Mouse (Mus musculus): ENCODE results near the gene Hist1h2ah. TPM values are rescaled to one million over a fixed set of nuclear protein-coding genes. Genes with fewer than 3 reads are reported as not detected.
"Not testable (repeated sequence)": the region's sequence is repeated elsewhere in the genome, so short reads cannot be mapped to it uniquely, and the experiment has no call there.

Hist1h2ah gene
- total and polyA plus RNA-seq, 3 experiments = 8.1 to 10.0 TPM; not detected in 1

DNA sequence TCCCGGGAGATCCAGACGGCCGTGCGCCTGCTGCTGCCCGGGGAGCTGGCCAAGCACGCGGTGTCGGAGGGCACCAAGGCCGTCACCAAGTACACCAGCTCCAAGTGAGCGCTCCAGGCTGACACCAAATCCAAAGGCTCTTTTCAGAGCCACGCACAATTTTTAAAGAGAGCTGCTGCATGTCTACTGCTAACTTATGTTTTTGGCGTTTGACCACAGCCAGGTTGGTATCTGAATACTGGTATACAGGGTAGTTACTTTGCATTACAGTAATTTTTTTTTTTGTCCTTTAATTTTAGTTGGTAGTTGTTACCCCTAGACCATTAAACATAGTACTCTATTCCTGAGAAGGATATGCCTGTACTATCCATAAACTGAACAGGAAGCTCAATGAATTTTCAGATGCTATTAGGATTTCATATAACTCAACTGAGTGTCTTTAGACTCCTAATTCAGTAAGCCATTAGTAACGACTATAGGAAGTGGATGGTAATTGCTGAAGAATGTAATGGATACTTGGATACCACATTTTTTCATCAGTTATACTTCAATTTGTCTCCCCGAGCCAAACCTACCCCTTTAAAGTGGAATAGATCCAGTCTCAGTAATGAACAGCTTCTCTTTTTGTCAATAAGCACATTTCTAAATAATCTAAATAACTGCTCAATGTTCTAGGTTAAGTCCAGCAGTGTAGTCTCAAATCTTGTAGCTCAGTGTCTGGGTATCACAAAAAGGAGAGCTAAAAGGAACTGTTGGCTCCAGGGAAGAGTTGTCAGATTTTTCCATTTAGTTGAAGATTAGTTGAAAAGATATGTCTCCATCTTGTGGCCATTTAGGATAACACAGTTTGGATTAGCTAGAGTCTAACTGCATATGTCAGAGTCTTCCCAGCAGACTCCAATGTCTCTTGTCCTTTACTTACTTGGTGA is 8.4 kb upstream of the Hist1h2ah start:
- DNase-seq = no peak
- Histone ChIP-seq H3K36me3 (ENCODE audit: control insufficient read depth, insufficient read depth, low read length) (no peaks in the 10 kb centered on the region), H3K27me3 (ENCODE audit: control insufficient read depth, insufficient read depth, low read length) (no peaks in the 10 kb centered on the region), H3K4me1 (ENCODE audit: control insufficient read depth, insufficient read depth, low read length) (no peaks in the 10 kb centered on the region; the same call in 1 of the 2 replicates), H3K4me3 (peak overlapping the region; percentile 51), H3K27ac (no peak overlapping the region; the same call in 1 of the 2 replicates), H3K9ac (ENCODE audit: low read depth, low read length) (peak overlapping the region; percentile 63; the same call in 1 of the 2 replicates), H3K79me2 (replicated peaks; ENCODE audit: control insufficient read depth, insufficient read depth, low read length) (no peaks in the 10 kb centered on the region)
- intact Hi-C loops (cut with DNase I) = loop anchor here (5.0 to 10.0 kb wide), 6 partner anchors 266 to 1704 kb away; partner anchors contain the start of genes Hist1h1e, Hist1h2ak, Hist1h2bb and Hist1h2be
- under 1% methylated on average over 10 of the region's 14 CpGs for WGBS
- peak; percentile 82 for TF ChIP-seq CTCF (IDR thresholded peaks at IDR 0.05)
- no peak for TF ChIP-seq POLR2A (IDR thresholded peaks at IDR 0.05; ENCODE audit: insufficient read depth, low read depth, low read length)

DNA sequence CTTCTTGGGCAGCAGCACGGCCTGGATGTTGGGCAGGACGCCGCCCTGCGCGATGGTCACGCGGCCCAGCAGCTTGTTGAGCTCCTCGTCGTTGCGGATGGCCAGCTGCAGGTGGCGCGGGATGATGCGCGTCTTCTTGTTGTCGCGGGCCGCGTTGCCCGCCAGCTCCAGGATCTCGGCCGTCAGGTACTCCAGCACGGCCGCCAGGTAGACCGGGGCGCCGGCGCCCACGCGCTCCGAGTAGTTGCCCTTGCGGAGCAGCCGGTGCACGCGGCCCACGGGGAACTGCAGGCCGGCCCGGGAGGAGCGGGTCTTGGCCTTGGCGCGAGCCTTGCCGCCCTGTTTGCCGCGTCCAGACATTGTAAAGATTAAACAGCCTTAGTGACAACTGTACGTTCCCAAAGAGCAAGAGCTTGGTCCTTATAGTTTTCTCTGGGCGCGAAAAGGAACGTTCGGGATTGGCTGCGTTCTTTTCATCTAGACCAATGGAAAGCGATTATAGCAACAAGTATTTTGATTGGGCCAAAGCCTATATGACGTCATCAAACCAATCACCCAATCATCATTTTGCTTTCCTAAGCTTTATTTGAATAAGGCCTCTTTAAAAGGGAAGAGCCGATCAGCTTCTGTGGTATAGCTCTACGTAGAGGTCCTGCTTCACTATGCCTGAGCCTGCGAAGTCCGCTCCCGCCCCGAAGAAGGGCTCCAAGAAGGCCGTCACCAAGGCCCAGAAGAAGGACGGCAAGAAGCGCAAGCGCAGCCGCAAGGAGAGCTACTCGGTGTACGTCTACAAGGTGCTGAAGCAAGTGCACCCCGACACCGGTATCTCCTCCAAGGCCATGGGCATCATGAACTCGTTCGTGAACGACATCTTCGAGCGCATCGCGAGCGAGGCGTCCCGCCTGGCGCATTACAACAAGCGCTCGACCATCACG is 7.5 kb upstream of the Hist1h2ah start, which contains the start of the genes Hist1h2ag and Hist1h2bj:
Hist1h2ag (minus strand) TSS at position 377 of the 935 bp plus-strand sequence.
Hist1h2bj (plus strand) TSS at position 647 of the 935 bp plus-strand sequence.
- whole genome bisulfite sequencing = under 1% methylated on average over 48 of the region's 80 CpGs
- 0 out of 2 replicates have a peak, but pooled peaks have one; percentile 40 for TF ChIP-seq EP300 (IDR thresholded peaks at IDR 0.05; ENCODE audit: insufficient read depth, low read depth, low read length)
- peak; percentile 96 for TF ChIP-seq POLR2A (IDR thresholded peaks at IDR 0.05; ENCODE audit: insufficient read depth, low read depth, low read length)
- H3K36me3 ChIP-seq (ENCODE audit: control insufficient read depth, insufficient read depth, low read length); H3K79me2 ChIP-seq (replicated peaks; ENCODE audit: control insufficient read depth, insufficient read depth, low read length); H3K27me3 ChIP-seq (ENCODE audit: control insufficient read depth, insufficient read depth, low read length); H3K4me1 ChIP-seq (ENCODE audit: control insufficient read depth, insufficient read depth, low read length): not testable (repeated sequence)
- Histone ChIP-seq H3K27ac (peak within 1 kb of the TSS; percentile 19; the same call in 1 of the 2 replicates), H3K9ac (ENCODE audit: low read depth, low read length) (peak within 1 kb of the TSS; percentile 63), H3K4me3 (peak within 1 kb of the TSS; percentile 51)
- intact Hi-C loops (cut with DNase I) = loop anchor here (5.0 to 10.0 kb wide), 6 partner anchors 266 to 1704 kb away; partner anchors contain the start of genes Hist1h1e, Hist1h2ak, Hist1h2bb and Hist1h2be
- peak; percentile 81 to 89 for DNase-seq

DNA sequence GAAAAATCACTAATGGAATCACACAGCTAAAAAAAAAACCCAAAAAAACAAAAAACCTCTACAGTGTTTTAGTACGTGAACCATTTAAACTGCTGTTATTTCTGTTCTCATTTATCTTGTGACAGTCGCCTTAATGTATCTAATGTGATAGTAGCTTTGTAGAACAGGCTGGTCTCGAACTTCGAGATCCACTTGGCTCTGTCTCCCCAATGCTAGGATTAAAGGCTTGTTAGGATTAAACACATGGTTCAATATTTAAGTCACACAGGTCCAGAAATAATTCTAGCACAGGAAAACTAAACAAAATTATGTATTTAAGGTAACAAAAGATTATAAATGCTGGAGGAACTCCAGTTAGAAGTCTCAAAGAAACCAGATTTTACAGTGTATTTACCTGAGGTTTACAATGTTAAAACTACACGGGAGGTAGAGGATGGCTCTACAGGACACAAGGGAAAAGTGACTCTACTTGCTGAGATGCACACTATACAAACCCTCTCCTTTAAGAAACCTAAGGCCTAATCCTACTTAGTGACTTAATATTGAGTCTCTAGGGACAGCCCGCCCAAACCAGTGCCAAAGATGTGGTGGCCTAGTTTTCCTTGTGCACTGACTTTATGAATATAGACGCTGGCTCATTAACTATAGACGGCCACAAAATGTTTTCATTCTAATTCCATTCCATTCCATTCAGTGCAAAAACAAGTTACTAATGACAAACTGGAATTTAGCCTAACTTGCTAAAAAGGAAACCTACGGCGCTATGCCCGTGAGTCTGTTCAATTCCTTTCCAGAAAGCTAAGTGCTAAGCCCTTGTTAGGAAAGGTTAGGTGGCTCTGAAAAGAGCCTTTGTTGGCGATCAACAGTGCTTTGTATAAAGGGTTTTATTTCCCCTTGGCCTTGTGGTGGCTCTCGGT is 6.5 kb upstream of the Hist1h2ah start:
- no peak for TF ChIP-seq EP300 (IDR thresholded peaks at IDR 0.05; ENCODE audit: insufficient read depth, low read depth, low read length)
- no peak for TF ChIP-seq POLR2A (IDR thresholded peaks at IDR 0.05; ENCODE audit: insufficient read depth, low read depth, low read length)
- TF ChIP-seq CTCF (IDR thresholded peaks at IDR 0.05) = no peak
- no peaks in the 10 kb centered on the region for H3K79me2 ChIP-seq (replicated peaks; ENCODE audit: control insufficient read depth, insufficient read depth, low read length)
- DNase-seq = no peak
- no peaks in the 10 kb centered on the region for H3K36me3 ChIP-seq (ENCODE audit: control insufficient read depth, insufficient read depth, low read length)
- 11% methylated on average over 13 of the region's 13 CpGs for WGBS
- peak overlapping the region; percentile 31; the same call in 1 of the 2 replicates for H3K4me3 ChIP-seq
- intact Hi-C loops (cut with DNase I) = loop anchor here (2.0 to 10.0 kb wide), 7 partner anchors 265 to 1705 kb away; partner anchors contain the start of genes Hist1h1e, Hist1h2ai, Hist1h2ak and Hist1h2bb
- H3K9ac ChIP-seq (ENCODE audit: low read depth, low read length) = no peak overlapping the region
- H3K27ac ChIP-seq = no peak overlapping the region
- no peaks in the 10 kb centered on the region; the same call in 1 of the 2 replicates for H3K4me1 ChIP-seq (ENCODE audit: control insufficient read depth, insufficient read depth, low read length)
- no peaks in the 10 kb centered on the region for H3K27me3 ChIP-seq (ENCODE audit: control insufficient read depth, insufficient read depth, low read length)

DNA sequence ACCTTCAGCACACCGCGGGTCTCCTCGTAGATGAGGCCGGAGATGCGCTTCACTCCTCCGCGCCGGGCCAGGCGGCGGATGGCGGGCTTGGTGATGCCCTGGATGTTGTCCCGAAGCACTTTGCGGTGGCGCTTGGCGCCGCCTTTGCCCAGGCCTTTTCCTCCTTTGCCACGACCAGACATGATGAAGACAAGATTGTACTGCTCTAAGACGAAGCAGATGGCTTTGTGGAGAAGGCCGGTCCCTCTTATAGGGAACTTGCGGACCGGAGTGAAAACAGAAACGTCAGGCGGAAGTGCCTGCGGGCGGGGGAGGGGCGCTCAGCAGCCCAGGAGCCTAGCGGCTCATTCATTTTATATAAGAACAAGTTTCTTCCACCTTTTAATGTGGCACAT is 5.8 kb upstream of the Hist1h2ah start, which contains the start of gene Hist1h4i:
Hist1h4i (minus strand) TSS at position 221 of the 395 bp plus-strand sequence.
- H3K4me1 ChIP-seq (ENCODE audit: control insufficient read depth, insufficient read depth, low read length); H3K27me3 ChIP-seq (ENCODE audit: control insufficient read depth, insufficient read depth, low read length); H3K36me3 ChIP-seq (ENCODE audit: control insufficient read depth, insufficient read depth, low read length); H3K79me2 ChIP-seq (replicated peaks; ENCODE audit: control insufficient read depth, insufficient read depth, low read length): not testable (repeated sequence)
- peak; percentile 93 to 97 for DNase-seq
- Histone ChIP-seq H3K9ac (ENCODE audit: low read depth, low read length) (peak within 1 kb of the TSS; percentile 65), H3K27ac (peak within 1 kb of the TSS; percentile 44; the same call in 1 of the 2 replicates), H3K4me3 (peak within 1 kb of the TSS; percentile 53)
- under 1% methylated on average over 24 of the region's 27 CpGs for WGBS
- intact Hi-C loops (cut with DNase I) = loop anchor here (2.0 to 10.0 kb wide), 7 partner anchors 264 to 1706 kb away; partner anchors contain the start of genes Hist1h1e, Hist1h2ai, Hist1h2ak and Hist1h2bb
- TF ChIP-seq EP300 (IDR thresholded peaks at IDR 0.05; ENCODE audit: insufficient read depth, low read depth, low read length) (peak; percentile 95), POLR2A (IDR thresholded peaks at IDR 0.05; ENCODE audit: insufficient read depth, low read depth, low read length) (peak; percentile 97)
